Mouse (Mus musculus) brain, adult 2 months (tissue): Measurements from ENCODE around the gene Rai1.
A peak's percentile ranks its signal among the peaks of the same experiment; 100 is the strongest.

Source experiments
- DNase-seq: peaks from one replicate; pipeline ENCODE4 v3.0.0; 2011; ENCODE audit warnings: low read depth, low spot score

The Rai1 gene

DNA sequence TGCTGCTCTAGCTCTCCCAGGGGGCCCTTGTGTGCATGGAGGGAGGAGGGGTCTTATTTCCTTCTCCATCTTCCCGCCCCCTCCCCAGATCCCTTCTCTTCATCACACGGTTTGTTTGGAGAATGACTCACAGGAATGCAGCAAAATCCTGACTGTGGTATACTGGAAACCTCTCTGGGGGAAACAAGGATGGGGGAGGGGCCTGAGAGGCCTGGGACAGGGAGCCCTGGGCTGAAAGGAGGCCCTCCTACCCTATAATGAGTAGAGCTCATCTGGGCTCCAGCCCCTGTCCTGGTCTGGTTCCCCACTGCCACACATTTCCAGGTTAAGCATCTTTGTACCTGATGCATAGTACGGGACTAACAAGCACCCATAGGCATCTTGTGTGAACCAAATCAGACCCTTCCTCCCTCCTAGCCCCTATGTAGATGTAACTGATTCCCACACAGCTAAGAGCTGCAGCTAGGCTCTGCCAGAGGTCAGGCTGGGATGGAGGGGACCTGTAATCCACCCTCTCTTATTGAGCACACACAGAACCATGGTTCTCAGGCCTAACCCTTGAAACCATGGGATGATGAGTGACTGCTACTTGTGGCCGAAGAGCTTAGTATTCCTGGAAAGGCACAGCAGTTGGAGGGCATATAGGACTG is 23.2 kb downstream of the Rai1 start:
- no peak for DNase-seq

DNA sequence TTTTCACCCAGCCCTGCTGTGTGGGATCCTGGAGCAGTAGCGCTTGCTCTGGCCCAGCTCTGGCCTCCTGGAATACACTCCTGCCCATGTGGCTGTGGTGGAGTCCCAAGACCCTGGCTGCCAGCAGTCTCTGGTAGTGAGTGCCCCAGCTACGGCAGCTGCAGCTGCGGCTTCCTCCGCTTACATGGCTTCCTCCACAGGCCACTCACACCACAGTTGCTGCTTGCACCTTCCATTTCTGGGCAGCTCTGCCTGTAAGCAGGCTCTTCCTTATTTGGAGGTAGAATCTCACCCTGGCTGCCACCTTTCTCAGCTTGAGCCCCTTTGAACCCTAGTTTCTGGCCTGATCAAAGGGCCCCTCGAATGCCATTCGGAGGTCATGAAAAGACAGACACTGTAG is 25.7 kb downstream of the Rai1 start:
- no peak for DNase-seq

DNA sequence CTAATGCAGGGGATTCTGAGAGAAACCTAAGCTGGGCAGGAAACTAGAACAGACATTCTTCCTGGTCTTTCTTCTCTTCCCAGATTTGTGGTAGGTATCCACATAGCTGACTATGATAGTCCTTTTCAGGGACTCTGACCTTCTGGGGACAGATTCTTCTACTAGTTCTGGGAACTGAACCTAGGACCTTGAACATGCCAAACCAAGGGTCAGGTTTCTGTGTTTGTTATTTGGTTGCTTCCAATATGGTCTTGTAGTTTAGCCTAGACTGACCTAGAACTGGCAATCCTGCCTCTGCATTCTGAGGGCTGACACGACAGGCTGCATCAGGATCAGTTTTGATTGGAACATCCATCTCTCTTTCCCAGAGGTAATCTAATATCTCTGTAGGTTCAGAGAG is 27.2 kb downstream of the Rai1 start:
- no peak for DNase-seq

DNA sequence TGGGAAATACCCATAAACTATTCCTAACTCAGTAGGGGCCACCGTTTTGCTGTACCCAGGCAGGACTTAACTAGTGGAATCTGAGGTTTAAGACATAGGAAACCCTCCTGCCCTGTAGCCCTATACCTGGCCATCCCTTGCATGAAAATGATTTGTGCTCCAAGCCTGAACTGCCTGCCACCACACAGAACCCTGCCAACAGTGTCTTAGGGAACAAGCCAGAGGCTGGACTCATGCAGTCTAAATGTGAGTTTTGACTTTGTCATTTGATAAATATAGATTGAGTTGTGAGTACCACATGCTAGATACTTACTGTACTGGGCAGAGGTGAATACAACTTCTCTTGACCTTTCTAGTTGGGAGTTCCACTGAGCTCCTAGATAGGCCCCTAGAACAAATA is 31.7 kb downstream of the Rai1 start:
- DNase-seq = no peak

DNA sequence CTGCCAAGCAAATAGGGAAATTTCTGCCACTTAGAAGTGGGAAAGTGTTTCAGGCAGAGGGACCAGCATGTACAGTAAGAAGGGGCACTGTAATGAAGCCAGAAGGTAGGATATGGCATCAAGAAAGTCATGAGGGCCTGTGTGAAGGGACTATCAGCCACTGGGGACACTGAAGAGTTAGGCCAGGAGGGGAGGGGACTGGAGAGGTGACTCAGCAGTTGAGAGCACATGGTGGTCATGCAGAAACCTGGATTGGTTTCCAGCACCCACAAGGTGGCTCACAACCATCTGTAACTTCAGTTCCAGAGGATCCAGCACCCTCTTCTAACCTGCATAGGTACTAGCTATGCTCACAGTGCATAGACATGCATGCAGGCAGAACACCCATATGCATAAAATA is 32.4 kb downstream of the Rai1 start:
- DNase-seq = no peak

DNA sequence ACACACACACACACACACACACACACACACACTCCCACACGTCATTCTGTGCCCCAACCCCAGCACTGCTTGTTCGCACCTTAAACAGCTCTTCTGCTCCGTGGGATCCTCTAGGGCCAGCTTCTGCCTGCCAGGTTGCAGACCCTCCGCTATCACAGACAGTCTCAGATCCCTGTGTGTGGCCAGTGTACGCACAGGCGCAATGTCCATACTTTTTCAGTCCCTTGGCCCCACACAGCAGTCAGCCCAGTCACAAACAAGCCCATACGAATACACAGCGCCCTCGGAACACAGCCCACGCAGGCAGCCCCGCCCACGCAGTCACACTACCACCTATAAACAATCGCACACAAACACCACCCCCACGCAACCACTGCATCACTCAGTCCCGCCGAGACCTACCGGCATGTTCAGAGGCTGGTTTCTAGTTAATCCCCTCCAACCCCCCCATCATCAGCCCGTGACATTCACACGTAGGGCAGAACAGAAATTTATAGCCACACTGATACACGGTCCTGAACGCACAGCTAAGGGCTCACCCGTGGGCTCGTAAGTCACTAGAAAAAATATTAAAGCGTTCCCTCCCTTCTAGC is 34.4 kb downstream of the Rai1 start:
- peak; percentile 69 for DNase-seq

DNA sequence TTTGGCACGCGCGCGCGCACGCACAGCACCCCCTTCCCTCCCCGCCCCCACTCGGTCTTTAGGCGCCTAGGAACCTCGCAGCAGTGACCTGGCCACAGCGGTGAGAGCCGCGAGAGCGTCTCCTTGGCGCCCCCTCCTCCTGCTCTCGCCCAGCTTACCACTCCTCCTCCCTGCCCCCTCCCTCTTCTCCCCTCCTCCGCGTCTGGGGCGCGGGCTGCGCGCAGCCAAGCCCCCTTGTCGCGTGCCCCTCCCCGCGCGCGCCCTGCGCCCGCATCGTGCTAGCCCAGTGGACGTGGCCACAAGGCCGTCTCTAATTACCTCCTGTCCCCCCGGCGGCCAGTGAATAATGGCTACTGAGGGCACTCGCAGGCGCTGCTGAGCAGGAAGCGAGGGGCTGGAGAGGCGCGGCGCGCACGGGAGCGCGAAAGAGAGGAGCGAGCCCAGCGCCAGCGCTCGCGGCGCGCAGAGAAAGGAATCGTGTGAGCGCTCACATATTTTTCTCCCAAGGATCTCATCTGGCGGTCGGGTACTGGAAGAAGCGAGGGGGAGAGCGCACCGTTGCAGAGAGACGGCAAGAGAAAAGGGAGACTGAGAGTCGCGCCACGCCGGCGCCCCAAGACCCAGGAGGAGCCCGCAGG is 35.0 kb downstream of the Rai1 start:
- DNase-seq = peak; percentile 77

DNA sequence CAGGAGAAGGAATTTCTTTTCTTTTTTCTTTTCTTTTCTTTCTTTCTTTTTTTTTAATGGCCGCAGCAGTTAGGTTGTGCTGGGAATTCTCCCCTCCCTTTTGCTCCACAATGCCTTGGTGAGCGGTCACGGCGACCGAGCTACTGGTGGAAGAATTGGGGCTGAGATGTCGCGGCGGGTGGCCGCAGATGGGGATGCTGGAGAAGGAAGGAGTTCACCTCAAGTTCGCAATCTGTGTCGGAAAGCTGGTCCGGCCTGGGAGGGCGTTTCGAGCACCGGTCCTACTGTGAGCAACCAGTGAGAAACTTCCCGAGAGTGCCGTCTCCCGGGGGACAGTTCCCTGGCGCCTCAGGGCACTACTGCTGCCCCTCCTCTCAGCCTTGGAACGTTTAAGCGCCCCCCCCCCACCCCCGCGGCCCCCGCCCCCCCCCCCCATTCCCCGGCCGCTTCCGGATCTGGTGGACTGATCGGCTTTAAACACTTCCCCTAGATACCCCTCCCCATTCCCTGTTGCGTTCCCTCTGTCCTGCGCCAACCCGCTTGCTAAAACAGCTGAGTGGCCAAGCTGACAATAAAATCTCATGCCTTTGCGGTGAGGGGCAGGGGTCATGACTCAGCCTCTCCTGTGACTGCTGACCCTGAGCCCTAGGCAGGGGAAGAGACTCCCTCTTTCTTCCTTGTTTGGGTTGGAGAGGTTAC is 35.9 kb downstream of the Rai1 start:
- DNase-seq = no peak

DNA sequence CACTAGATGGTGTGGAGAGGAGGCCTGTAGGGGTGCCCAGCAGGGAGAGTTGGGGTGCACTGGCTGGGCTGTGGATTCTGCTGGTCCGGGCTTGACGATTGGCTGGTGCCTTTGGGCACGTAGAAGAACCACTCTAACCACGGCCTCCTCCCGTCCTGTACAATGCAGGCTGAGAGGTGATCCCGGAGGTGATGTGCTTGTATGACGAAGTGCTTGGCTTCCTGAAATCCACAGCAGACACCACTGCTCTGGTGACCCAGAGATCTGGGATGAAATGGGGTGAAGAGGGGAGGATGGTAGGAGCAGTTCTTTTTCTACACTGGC is 36.4 kb downstream of the Rai1 start:
- DNase-seq = peak; percentile 54

DNA sequence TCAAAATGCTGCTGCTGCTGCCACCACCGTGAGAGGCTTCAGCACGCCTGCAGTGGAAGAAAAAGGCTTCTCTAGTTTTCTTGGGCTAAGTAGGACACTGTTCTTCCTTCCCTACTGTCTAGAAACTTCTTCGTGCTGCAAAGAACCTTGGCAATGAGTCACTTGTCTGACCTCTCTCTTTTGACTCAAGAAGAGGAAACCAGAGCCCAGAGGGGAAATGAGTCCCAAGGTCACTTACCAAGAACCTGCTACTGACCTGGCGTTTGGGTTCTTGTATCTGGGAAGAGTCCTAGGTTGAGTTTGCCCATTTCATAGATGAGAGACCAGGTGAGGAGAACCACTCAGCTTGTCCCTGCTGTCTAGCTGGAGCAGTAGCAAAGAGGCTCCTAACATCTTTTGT is 38.3 kb downstream of the Rai1 start:
- no peak for DNase-seq

DNA sequence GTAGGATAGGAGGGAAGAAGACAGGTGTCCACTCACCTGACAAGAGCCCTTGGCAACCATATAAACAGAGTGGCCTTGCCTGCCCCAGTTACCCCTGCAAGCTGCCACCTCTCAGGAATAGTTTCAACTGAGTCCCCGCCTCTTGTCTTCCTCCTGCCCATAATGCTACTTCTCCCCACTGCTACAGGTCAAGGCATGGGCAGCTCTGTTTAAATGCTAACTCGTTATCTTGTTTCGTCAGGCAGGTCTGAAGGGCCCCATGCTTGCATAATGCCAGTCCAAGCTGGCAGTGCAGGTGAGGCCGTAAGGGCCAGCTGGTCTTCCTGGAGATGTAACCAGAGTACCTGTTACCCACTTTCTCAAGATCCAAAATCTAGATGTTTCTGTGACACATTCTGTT is 41.4 kb downstream of the Rai1 start:
- DNase-seq = no peak

DNA sequence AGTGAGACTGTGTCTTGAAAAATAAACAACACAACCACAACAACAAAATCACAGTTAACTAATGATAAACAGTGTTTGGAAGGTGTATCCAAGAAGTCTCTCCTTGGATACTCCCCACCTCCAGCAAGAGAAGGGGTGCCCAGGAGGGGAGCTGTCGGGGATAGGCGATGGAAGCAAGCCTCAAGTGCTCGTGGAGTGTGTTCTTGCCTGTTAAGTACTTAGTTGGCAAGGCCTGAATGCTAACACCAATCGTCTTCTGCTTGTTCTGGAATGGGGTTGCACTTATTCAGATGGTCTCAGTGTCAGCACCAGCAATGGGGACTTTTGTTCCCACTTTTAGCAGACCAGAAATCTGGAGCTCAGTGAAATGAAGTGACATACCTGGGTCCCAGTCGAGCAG is 43.8 kb downstream of the Rai1 start:
- DNase-seq = no peak

DNA sequence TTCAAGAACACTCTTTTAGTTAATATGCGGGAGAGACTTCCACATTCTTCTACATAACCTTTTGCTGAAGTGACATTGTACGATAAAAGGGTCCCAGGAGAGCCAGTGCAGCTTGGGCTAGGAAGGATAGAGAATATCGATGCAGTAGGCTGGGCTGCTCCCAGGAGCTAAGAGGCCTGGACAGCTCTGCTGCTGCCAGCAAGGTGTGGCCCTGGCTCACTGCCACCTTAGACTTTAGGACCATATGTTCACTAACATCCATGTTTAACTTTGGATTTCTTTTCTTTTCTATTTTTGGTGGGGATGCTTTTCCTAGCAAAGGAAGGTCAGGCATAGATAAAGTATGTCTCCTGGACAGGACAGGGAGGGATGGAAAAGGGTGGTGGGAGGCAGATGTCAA is 44.3 kb downstream of the Rai1 start:
- peak; percentile 44 for DNase-seq

DNA sequence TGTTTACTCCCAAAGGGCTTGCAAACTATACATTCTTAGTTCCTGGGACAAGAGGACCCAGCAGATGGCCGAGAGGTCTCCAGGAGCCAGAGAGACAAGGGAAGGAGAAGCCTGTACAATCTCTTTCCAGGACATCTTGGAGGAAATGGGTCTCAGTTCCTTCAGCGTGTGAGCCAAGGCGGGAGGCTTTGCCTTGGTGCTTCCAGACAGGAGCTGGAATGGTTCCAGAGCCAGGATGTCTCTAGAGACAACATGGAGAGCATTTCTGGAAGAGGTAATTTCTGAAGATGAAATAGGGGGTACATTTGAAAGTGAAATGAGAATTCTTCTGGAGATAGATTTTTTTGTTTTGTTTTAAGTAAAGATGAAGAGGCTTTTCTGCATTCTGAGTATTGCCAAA is 45.9 kb downstream of the Rai1 start:
- peak; percentile 62 for DNase-seq

DNA sequence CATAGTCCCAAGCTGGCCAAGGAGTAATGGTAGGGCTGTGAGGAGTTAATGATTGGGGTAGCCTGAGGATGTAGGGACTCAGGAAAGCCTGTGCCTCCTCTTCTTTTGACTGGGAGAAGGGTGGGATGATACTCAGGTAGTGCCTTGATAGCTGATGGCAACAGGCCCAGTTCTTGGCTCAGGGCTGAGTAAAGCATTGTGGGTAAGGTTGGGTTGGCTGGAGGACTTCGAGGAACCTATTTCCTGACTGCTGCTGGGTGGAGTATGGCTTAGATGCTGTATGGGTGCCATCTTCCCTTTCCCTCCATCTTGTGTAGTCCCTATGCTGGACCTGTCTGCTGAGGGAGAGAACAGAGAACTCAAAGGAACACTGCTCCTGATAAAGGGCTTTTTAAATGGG is 47.5 kb downstream of the Rai1 start:
- DNase-seq = no peak

DNA sequence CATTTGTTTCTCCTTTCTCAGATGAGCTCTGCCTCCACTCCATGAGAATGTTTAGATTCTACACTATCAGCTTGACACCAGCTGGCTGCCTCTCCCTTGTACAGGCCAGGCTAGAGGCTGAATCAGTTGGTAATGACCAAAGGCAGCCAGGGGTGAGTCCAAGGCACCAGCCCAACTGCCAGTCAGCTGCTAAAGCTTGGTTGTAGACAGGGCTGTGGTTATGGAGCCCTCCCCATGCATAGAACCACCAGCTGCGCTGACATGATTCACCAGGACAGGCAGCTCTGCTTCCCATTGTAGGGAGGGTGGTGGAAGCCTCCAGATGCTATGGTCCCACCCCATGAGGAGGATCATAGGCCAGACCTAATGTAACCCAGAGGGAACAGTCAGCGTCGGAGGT is 49.1 kb downstream of the Rai1 start:
- peak; percentile 59 for DNase-seq

DNA sequence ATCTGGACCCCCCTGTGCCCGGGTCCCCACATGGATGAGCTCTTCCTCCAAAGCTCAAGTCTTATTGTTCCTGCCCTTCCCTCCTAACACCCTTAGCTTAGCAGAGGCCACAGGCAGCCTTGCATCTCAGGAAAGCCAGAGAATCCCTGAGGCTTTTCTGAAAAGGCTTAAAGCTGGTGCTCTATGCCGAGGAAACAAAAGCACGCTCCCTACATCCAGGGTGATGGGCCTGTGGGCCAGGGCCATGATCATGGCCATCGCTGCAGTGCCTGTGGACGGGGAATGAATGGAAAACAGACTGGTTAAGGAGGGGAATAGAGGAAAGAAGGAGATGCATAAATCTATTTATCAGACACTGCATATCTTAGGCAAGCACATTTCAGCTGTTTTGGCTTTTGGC is 50.9 kb downstream of the Rai1 start:
- DNase-seq = no peak

DNA sequence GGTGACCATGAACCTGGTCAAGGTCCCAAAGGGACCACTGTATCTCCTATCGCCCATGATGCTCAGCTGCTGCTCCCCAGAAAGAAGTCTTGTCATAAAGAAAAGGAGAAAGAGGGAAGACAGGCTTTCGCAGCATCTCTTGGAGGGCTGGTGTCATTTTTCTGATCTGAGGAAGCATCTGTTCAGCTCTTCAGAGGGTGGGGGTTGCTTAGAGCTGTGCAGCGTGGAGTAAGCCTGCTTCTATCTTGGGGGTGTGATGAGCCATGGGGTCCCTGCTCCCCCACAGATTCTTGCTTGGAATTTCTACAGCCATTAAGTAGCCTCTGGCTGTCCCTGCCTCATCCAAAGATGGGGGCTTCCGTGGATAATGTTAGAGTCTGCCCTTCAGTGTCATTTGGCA is 53.5 kb downstream of the Rai1 start:
- peak; percentile 74 for DNase-seq

DNA sequence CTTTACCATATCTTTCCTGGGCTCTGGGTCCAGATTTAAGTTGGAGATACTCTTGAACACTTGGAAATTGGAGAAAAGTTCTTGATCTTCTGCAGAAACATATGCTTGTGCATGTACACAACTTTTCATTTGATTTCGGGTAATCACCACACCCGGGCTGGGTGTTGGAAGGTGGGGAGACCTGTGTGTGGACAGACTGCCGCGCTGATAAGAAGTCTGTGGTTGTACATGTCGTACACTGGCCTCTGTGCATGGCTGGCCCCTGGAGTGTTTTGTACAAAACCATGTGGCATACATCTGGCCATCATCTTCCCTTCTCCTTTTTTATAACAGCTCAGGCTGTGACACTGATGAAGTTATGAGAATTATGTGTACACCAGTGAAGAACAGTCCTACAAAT is 55.1 kb downstream of the Rai1 start:
- DNase-seq = no peak

DNA sequence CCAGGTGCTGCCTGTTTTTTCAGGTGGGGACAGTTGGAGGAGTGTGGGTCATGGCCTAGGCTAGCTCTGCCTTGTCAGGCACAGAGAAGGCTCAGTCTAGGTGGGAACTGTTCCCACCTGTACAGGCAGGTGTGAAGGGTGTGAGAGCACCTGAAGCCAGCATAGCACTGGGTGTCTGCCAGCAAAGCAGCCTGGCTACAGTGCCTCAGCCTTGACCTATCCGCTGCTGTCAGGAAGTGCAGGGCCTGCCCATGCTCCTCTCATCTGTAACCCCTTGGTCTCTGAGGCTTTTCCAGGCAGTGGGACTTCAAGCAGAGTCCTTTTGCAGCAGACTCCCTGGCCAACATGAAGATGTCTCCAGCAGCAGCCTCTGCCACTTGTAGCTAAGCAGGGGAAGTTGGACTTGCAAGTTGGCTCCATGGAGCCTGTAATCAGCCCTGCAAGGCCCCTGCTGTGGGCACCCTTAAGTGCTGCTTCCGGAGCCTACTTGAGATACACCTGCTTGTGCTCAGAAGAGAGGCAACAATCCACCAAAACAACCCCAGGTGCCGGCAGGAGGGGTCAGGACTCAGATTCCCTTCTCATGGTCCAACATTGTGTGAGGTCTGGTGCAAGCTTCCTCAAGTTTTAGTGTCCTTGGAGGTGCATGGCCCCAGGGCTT is 55.8 kb downstream of the Rai1 start:
- no peak for DNase-seq

DNA sequence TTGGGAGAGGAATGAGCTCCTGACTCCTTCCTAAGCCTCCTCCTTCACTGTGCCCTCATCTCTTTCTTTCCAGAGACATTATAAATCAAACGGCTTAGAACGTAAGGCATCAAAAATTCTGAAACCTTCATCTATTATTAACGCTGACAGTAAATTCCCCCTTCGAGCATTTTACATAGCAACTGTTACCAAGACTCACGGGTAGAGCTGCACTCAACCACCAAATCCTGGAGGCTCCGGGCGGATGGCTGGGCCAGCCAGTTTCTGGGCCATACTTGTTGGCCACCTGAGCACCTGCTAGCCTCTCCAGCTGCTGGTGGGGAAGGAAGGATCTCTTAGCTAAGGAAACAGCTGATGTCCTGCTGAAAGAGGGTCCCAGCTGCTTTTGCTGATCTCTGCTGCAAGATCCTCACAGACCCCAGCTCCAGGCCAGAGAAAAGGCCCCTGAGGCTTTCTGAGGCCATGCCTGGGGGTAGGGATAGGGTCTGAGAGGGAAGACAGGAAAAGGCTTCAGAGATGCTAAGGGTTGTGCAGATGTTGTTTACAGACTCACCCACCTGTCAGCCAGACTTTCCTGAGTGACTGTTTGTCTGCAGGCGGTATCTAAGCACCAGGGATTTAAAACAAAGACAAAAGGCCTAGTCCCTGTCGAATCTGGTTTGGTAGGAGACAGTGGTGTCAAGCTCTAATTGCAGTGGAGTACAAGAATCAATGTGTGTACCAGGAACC is 56.5 kb downstream of the Rai1 start:
- no peak for DNase-seq

DNA sequence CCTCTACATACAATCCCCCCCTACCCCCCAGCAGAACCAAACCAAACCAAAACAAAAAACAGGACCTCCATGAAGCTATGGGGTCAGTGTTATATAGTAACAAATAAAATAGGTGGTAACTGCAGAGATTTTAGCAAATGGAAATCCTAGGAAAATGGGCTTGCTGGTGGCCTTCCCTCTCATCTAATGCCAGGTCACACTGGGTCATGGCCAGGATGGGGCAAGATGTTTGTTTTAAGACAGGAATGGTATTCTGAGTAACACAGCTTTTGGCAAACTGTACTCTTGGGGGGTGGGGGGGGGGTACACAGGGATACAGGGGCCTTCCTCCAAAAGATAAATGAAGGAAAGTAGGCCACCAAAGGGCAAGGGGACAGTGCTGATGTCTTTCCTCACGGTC is 57.7 kb downstream of the Rai1 start:
- DNase-seq = no peak
